Mouse (Mus musculus) heart, adult 2 months (tissue): ENCODE data around the gene Mpp2.
A peak's percentile ranks its signal among the peaks of the same experiment; 100 is the strongest.

Experiments used
- CTCF ChIP-seq: fragments of 200-600 bp; IDR thresholded peaks from 2 replicates; pipeline ENCODE4 v1.8.1; 2022; ENCODE audit warnings: antibody characterized with exemption, mild to moderate bottlenecking, moderate library complexity
- EP300 ChIP-seq: fragments of 200-500 bp; IDR thresholded peaks from 2 replicates; pipeline ENCODE4 v1.6.1; 2011; ENCODE audit warnings: low read depth, low read length, control low read depth; ENCODE audit not compliant: insufficient read depth
- POLR2A ChIP-seq: fragments of 200-500 bp; IDR thresholded peaks from 2 replicates; pipeline ENCODE4 v1.6.1; 2011; ENCODE audit warnings: mild to moderate bottlenecking, low read depth, low read length, control low read depth; ENCODE audit not compliant: insufficient read depth

- TF ChIP-seq EP300 (no peak), CTCF (peak; percentile 35), POLR2A (no peak)
These were observed 60.8 kb downstream of the Mpp2 start for GRCm38 (mm10) chr11:102027361-102028017.
